Mouse (Mus musculus): ENCODE data around the gene D930048N14Rik.

GRCm38 (mm10) chr11:51662632-51663031 lies 11.9 kb downstream of the D930048N14Rik start:
- no peak for TF ChIP-seq CTCF (IDR thresholded peaks at IDR 0.05 in 2 of 3, conservative IDR thresholded peaks at IDR 0.05 in 1 of 3; ENCODE audit: control insufficient read depth in 1 of 3, insufficient read depth in 1 of 3, low read depth in 2 of 3, low read length in 3 of 3, poor library complexity in 1 of 3, severe bottlenecking in 1 of 3)
- no peak for TF ChIP-seq POLR2A (IDR thresholded peaks at IDR 0.05; ENCODE audit: control insufficient read depth in 1 of 2, insufficient read depth in 1 of 2, low read depth in 1 of 2, low read length in 2 of 2, poor library complexity in 1 of 2)
- TF ChIP-seq MEF2A (IDR thresholded peaks at IDR 0.05; ENCODE audit: extremely low read depth, insufficient replicate concordance, low read depth, low read length, poor library complexity, severe bottlenecking), result no peak
- TF ChIP-seq UBTF (IDR thresholded peaks at IDR 0.05; ENCODE audit: borderline replicate concordance, insufficient read depth, low read depth, low read length), result no peak
- TF ChIP-seq ZMIZ1 (IDR thresholded peaks at IDR 0.05; ENCODE audit: low read depth, low read length), result no peak
- TF ChIP-seq E2F4 (IDR thresholded peaks at IDR 0.05; ENCODE audit: borderline replicate concordance, low read depth, low read length), result no peak
- TF ChIP-seq RCOR1 (IDR thresholded peaks at IDR 0.05; ENCODE audit: low read depth, low read length), result no peak
- no peak for TF ChIP-seq USF2 (IDR thresholded peaks at IDR 0.05; ENCODE audit: borderline replicate concordance in 1 of 2, insufficient read depth in 1 of 2, low read depth in 1 of 2, low read length in 2 of 2)
